Mouse (Mus musculus): Measurements from ENCODE around the gene Irgq. TPM values are rescaled to one million over a fixed set of nuclear protein-coding genes. Genes with fewer than 3 reads are reported as not detected.

Irgq gene
- total RNA-seq, 1 experiment, result 6.2 TPM

DNA sequence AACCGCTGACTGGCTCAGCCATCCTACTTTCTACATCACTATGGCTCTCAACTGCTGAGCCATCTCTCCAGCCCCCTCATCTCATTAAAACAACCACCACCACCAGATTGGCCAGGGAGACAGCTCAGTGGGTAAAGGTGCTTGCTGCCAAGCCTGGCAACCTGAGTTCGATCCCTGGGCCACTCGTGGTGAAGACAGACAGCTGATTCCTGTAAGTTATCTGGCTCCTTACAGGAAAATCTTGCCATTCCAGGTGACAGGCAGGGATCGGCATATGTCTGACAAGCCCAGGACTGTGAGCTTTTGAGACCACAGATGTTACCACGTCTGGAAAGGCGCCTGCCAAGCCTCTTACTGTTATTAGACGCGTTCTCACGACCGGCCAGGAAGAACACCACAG lies 47.3 kb downstream of the Irgq start:
- TF ChIP-seq ZNF384 (IDR thresholded peaks at IDR 0.05; ENCODE audit: low read depth, low read length), result no peak
- Histone ChIP-seq H3K27ac (ENCODE audit: insufficient read depth, low read depth, low read length, poor library complexity, severe bottlenecking) (no peak overlapping the region), H3K4me3 (ENCODE audit: insufficient read depth in 1 of 2, low read depth in 1 of 2, low read length in 2 of 2, poor library complexity in 1 of 2, severe bottlenecking in 1 of 2) (no peak overlapping the region), H3K9me3 (ENCODE audit: control insufficient read depth, insufficient read depth, low read depth, low read length) (no peaks in the 10 kb centered on the region), H3K36me3 (ENCODE audit: control insufficient read depth, insufficient read depth, low read length, poor library complexity, severe bottlenecking) (peaks cover 8% of the 10 kb centered on the region; the same call in 1 of the 2 replicates), H3K4me1 (ENCODE audit: control insufficient read depth in 2 of 2, insufficient read depth in 2 of 2, low read length in 2 of 2, poor library complexity in 1 of 2) (no peaks in the 10 kb centered on the region), H3K9ac (ENCODE audit: insufficient read depth, low read depth, low read length, poor library complexity, severe bottlenecking) (no peak overlapping the region)
- in situ Hi-C loops (cut with MboI; ENCODE audit: low sequenced_read_pairs in 2 of 2, unreplicated experiment in 2 of 2), result no loop called here
- DNase-seq (ENCODE audit: low read depth, low spot score), result no peak

DNA sequence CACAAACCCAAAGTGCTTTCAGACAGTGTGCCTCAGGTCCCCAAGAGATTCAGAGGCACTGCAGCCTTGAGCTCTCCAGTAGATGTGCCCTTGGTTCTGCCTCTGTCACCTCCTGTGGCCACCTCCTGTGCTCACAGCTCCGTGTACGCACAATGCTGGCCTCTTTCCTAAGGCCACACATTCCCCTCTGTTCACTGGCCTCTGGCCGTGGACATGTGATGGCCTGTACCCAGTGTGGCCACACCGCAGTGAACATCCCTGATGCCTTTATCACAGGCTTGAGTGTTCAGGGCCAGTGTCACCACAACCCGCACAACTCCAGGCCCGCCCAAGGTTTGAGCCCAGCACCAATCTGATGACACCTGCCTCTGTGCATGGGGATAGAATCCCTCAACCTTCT lies 54.4 kb downstream of the Irgq start:
- Histone ChIP-seq H3K9me3 (ENCODE audit: control insufficient read depth, insufficient read depth, low read depth, low read length) (no peaks in the 10 kb centered on the region), H3K9ac (ENCODE audit: insufficient read depth, low read depth, low read length, poor library complexity, severe bottlenecking) (no peak overlapping the region), H3K4me1 (ENCODE audit: control insufficient read depth in 2 of 2, insufficient read depth in 2 of 2, low read length in 2 of 2, poor library complexity in 1 of 2) (peaks cover 2 to 7% of the 10 kb centered on the region in 2 experiments; a peak in 2 of 4 replicates), H3K36me3 (ENCODE audit: control insufficient read depth, insufficient read depth, low read length, poor library complexity, severe bottlenecking) (no peaks in the 10 kb centered on the region), H3K27ac (ENCODE audit: insufficient read depth, low read depth, low read length, poor library complexity, severe bottlenecking) (no peak overlapping the region; the same call in 1 of the 2 replicates), H3K4me3 (ENCODE audit: insufficient read depth in 1 of 2, low read depth in 1 of 2, low read length in 2 of 2, poor library complexity in 1 of 2, severe bottlenecking in 1 of 2) (no peak overlapping the region; a peak in 1 of 4 replicates)
- DNase-seq (ENCODE audit: low read depth, low spot score), result no peak
- TF ChIP-seq MAFK (IDR thresholded peaks at IDR 0.05; ENCODE audit: insufficient read depth, low read depth, low read length), result no peak
- no peak for TF ChIP-seq CHD2 (IDR thresholded peaks at IDR 0.05; ENCODE audit: low read depth, low read length)
- TF ChIP-seq HCFC1 (IDR thresholded peaks at IDR 0.05; ENCODE audit: borderline replicate concordance, insufficient read depth, low read length), result no peak
- no peak for TF ChIP-seq ZC3H11A (IDR thresholded peaks at IDR 0.05; ENCODE audit: borderline replicate concordance, low read depth, low read length)
- TF ChIP-seq ZNF384 (IDR thresholded peaks at IDR 0.05; ENCODE audit: low read depth, low read length), result no peak
- in situ Hi-C loops (cut with MboI; ENCODE audit: low sequenced_read_pairs in 2 of 2, unreplicated experiment in 2 of 2), result no loop called here

DNA sequence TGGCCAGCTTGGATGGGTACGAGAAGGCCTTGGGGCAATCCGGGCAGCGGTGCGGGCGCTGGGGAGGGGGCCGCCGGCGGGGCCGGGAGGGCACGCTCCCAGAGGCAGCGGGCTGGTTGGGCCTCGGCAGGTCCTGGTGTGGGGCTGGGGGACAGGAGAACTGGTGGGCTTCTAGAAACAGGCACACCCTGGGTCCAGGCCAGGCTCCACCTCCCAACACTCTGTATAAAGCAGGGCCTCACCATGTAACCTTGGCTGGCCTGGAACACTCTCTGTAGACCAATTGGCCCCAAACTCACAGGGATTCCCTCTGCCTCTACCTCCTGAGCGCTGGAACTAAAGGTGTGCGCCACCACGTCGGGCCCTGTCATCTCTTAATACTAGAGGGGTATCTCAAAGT lies 55.5 kb downstream of the Irgq start:
- TF ChIP-seq ZNF384 (IDR thresholded peaks at IDR 0.05; ENCODE audit: low read depth, low read length), result no peak
- TF ChIP-seq HCFC1 (IDR thresholded peaks at IDR 0.05; ENCODE audit: borderline replicate concordance, insufficient read depth, low read length), result no peak
- no peak for TF ChIP-seq ZC3H11A (IDR thresholded peaks at IDR 0.05; ENCODE audit: borderline replicate concordance, low read depth, low read length)
- TF ChIP-seq CHD2 (IDR thresholded peaks at IDR 0.05; ENCODE audit: low read depth, low read length), result no peak
- no peak for TF ChIP-seq MAFK (IDR thresholded peaks at IDR 0.05; ENCODE audit: insufficient read depth, low read depth, low read length)
- Histone ChIP-seq H3K9ac (ENCODE audit: insufficient read depth, low read depth, low read length, poor library complexity, severe bottlenecking) (peak overlapping the region; percentile 49; the same call in 1 of the 2 replicates), H3K9me3 (ENCODE audit: control insufficient read depth, insufficient read depth, low read depth, low read length) (no peaks in the 10 kb centered on the region), H3K4me1 (ENCODE audit: control insufficient read depth in 2 of 2, insufficient read depth in 2 of 2, low read length in 2 of 2, poor library complexity in 1 of 2) (peaks cover 2 to 7% of the 10 kb centered on the region in 2 experiments; a peak in 2 of 4 replicates), H3K27ac (ENCODE audit: insufficient read depth, low read depth, low read length, poor library complexity, severe bottlenecking) (no peak overlapping the region), H3K4me3 (ENCODE audit: insufficient read depth in 1 of 2, low read depth in 1 of 2, low read length in 2 of 2, poor library complexity in 1 of 2, severe bottlenecking in 1 of 2) (peak overlapping the region; percentile 67 to 77), H3K36me3 (ENCODE audit: control insufficient read depth, insufficient read depth, low read length, poor library complexity, severe bottlenecking) (no peaks in the 10 kb centered on the region)
- no peak for DNase-seq (ENCODE audit: low read depth, low spot score)
- in situ Hi-C loops (cut with MboI; ENCODE audit: low sequenced_read_pairs in 2 of 2, unreplicated experiment in 2 of 2), result no loop called here

DNA sequence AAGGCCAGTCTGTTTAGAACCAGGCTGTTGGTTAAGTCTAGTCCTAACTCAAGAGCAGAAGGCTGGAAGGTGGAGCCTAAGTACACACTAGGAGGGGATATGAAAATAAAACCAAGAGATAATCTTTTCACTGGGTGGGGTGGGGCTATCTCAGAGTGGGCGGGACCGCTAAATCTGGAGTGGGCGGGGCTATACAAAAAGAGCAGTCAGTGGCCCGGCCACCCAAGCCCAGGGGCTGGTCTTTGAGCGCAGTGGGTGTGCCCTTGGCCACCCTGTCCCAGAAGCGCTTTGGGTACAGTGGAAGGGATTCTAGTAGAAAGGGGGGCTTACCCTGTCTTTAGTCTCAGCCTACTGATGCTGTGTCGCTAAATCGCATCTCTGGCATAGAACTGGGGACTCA lies 56.3 kb downstream of the Irgq start:
- peak overlapping the region; percentile 35 to 62; a peak in 3 of 4 replicates for H3K4me3 ChIP-seq (ENCODE audit: insufficient read depth in 1 of 2, low read depth in 1 of 2, low read length in 2 of 2, poor library complexity in 1 of 2, severe bottlenecking in 1 of 2)
- in situ Hi-C loops (cut with MboI; ENCODE audit: low sequenced_read_pairs in 2 of 2, unreplicated experiment in 2 of 2), result no loop called here
- H3K9ac ChIP-seq (ENCODE audit: insufficient read depth, low read depth, low read length, poor library complexity, severe bottlenecking), result no peak overlapping the region
- TF ChIP-seq HCFC1 (IDR thresholded peaks at IDR 0.05; ENCODE audit: borderline replicate concordance, insufficient read depth, low read length) (no peak), MAFK (IDR thresholded peaks at IDR 0.05; ENCODE audit: insufficient read depth, low read depth, low read length) (no peak), CHD2 (IDR thresholded peaks at IDR 0.05; ENCODE audit: low read depth, low read length) (no peak), ZC3H11A (IDR thresholded peaks at IDR 0.05; ENCODE audit: borderline replicate concordance, low read depth, low read length) (no peak), ZNF384 (IDR thresholded peaks at IDR 0.05; ENCODE audit: low read depth, low read length) (no peak)
- H3K36me3 ChIP-seq (ENCODE audit: control insufficient read depth, insufficient read depth, low read length, poor library complexity, severe bottlenecking), result no peaks in the 10 kb centered on the region
- H3K27ac ChIP-seq (ENCODE audit: insufficient read depth, low read depth, low read length, poor library complexity, severe bottlenecking), result no peak overlapping the region
- no peak for DNase-seq (ENCODE audit: low read depth, low spot score)
- H3K9me3 ChIP-seq (ENCODE audit: control insufficient read depth, insufficient read depth, low read depth, low read length), result no peaks in the 10 kb centered on the region
- H3K4me1 ChIP-seq (ENCODE audit: control insufficient read depth in 2 of 2, insufficient read depth in 2 of 2, low read length in 2 of 2, poor library complexity in 1 of 2), result peaks cover 2 to 7% of the 10 kb centered on the region in 2 experiments; a peak in 2 of 4 replicates

Measured in ES-E14 (cell line).